Mouse (Mus musculus): ENCODE data around the gene Gm10974.
A peak's percentile ranks its signal among the peaks of the same experiment; 100 is the strongest.

Gene Gm10974

DNA sequence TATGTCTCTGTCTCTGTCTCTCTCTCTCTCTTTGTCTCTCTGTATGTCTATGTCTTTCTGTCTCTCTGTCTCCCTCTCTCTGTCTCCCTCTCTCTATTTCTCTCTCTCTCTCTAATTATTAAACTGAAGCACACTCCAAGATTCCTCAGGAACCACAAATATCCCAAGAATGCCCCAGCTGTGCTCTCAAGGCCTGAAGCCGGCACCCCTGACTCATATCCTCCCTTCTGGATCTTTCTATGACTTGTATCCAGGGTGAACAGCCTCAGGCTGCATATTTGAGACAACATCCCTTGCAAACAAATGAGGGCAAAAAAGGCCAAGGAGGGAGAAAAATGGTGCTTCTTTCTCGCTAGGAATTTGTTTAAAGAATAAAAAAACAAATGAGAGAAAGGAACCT, at the start of gene Gm10974:
Gene Gm10974 (plus strand): TSS at position 2 of the 400 bp plus-strand sequence.
- DNase-seq (ENCODE audit: low spot score in 2 of 2) = no peak

DNA sequence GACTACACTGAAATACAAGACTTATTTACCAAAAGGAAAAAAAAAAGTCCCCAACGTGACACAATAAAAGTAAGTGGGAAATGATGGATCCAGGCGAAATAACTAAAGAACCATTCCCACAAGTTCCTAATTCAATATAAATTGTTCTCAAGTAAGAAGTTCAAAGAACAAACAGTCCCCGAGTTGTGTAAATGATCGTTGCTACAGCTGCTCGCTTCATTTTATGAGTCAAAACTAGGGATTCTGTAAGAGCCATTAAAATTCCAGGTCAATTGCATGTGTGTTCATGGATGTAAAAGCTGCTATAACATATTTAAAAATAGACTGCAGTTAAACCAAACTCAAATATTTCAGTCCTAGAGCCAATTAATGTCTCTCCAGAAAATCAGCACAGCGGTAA, 47.6 kb upstream of the Gm10974 start:
- DNase-seq (ENCODE audit: low spot score in 2 of 2) = no peak

- DNase-seq (ENCODE audit: low spot score in 2 of 2) = peak; percentile 22 to 38
Observed at GRCm38 (mm10) chr7:66320996-66321395, 44.7 kb upstream of the Gm10974 start.

- DNase-seq (ENCODE audit: low spot score in 2 of 2) = no peak
Observed at GRCm38 (mm10) chr7:66323252-66324015, 42.3 kb upstream of the Gm10974 start.

DNA sequence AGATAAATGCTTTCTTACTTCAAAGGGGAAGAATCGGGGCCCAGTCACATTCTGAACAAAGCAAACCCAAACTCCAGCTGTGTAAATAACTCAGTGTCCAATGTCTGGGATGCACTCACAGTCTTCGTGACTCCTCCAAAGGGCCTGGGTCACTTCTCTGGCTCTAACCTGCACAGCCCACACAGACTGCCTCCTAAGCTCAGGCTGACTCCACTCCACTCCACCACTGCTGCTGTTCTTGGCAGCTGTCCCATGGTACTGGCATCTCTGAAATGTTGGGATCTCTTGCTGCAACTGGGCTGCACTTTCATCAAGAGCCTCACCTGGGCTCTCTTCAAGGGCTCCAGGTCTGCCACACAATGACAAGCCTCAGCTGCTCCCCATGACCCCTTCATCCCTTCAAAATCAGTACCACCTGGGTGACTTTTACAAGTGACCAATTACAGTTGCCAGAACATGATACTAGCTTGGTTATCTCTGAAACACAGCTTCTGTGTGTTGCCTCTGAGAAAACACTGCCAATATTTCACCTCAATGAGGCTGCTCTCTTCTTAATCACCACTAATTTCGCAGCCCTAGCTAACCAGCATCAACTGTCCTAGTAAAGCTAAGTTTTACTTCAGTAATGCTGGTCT, 40.2 kb upstream of the Gm10974 start:
- no peak for DNase-seq (ENCODE audit: low spot score in 2 of 2)

DNA sequence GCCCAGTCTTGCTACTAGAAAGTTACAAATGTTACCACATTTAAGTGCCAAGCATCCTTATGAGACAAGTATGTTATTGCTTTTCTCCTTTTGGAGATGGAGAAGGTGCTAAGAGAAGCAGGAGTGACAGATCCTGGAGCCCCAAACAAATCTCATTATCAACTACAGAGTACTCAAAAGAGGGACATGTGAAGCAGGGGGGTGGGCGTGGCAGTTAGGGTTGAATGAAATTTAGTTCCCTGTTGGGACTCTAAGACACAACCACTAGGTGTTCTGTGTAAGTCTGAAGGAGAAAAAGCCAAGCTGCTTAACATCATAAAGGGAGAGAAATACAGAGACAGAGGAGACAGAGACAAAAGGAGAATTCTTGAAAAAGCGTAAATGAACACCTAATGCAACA, 38.2 kb upstream of the Gm10974 start:
- no peak for DNase-seq (ENCODE audit: low spot score in 2 of 2)

DNA sequence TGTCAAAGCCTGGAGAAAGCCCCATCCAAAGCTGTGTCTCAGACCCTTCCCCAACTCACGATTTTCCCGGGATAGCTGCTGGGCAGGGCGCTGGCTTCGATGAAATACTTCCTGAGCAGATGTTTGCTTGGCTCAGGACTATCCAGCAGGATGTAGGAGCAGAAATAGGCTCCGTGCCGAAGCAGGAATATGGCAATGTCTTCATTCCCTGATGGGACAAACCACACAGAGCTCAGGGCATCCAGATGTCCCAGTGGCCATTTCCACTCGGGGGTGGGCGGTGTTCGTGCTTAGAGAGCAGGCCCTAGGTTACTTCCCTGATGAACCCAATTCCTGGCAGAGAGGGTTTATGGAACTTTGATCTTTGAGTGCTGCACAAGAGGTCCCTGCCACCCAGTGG, 35.1 kb upstream of the Gm10974 start:
- DNase-seq (ENCODE audit: low spot score in 2 of 2) = no peak

GRCm38 (mm10) chr7:66332340-66332739, 33.4 kb upstream of the Gm10974 start:
- no peak for DNase-seq (ENCODE audit: low spot score in 2 of 2)

GRCm38 (mm10) chr7:66333906-66334500, 31.7 kb upstream of the Gm10974 start:
- no peak for DNase-seq (ENCODE audit: low spot score in 2 of 2)

DNA sequence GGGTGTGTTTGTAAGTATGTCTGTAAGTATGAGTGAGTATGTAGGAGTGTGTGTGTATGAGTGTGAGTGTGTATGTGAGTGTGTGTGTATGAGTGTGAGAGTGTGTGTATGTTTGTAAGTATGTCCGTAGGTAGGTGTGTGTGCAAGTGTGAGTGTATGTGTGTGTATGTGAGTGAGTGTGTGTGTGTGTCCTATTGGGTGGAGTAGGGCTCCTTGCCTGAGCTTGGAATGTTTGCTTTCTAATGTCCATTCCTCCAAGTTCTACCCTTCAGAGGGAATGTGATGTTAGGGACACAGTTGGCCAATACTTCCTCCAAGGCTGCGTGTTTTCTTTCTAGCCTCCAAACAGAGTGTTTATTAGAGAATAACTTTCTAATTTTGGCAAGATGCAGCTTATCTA, 28.8 kb upstream of the Gm10974 start:
- no peak for DNase-seq (ENCODE audit: low spot score in 2 of 2)

DNA sequence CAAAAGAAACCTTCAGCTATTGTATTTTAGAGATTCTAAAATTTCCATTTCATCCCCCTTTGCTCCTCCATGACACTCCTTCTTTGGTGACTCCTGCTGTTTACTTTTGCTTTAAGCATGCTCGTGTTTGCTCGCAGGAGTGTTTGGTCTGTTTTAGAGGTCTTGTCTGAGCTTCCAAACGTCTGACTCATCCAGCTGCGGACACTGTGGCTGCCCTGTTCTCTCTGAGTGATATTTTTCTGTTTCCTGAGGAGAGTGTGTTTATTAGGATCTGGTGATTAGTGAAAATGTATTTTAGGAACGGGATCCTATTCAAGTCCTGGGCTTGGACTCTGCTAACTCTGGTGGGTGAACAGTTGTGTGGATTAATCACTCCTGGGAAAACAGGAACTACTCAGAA, 26.1 kb upstream of the Gm10974 start:
- DNase-seq (ENCODE audit: low spot score in 2 of 2) = no peak

GRCm38 (mm10) chr7:66340044-66340443, 25.7 kb upstream of the Gm10974 start:
- DNase-seq (ENCODE audit: low spot score in 2 of 2) = no peak

- peak; percentile 14 to 34 for DNase-seq (ENCODE audit: low spot score in 2 of 2)
Observed at GRCm38 (mm10) chr7:66342323-66342722, 23.4 kb upstream of the Gm10974 start.

GRCm38 (mm10) chr7:66342831-66343230, 22.9 kb upstream of the Gm10974 start:
- no peak for DNase-seq (ENCODE audit: low spot score in 2 of 2)

DNA sequence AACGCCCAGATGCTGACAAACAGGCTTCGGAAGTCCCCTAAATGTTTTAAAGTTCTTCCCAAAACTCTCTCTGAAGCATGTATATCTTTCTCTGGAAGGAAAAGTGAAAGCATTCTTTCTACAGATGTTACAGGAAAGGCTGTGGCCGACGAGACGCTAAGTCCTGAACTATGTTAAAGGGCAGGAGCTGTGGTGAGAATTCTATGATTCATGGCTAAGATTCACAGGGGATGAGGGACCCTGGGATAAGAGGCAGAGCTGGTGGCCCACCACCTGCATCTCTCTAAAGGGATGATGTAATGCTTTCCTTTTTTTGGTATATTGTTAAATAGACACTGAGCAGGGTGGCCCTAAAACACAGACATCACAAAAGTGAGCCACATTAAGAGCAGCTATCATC, 22.4 kb upstream of the Gm10974 start:
- DNase-seq (ENCODE audit: low spot score in 2 of 2) = no peak

DNA sequence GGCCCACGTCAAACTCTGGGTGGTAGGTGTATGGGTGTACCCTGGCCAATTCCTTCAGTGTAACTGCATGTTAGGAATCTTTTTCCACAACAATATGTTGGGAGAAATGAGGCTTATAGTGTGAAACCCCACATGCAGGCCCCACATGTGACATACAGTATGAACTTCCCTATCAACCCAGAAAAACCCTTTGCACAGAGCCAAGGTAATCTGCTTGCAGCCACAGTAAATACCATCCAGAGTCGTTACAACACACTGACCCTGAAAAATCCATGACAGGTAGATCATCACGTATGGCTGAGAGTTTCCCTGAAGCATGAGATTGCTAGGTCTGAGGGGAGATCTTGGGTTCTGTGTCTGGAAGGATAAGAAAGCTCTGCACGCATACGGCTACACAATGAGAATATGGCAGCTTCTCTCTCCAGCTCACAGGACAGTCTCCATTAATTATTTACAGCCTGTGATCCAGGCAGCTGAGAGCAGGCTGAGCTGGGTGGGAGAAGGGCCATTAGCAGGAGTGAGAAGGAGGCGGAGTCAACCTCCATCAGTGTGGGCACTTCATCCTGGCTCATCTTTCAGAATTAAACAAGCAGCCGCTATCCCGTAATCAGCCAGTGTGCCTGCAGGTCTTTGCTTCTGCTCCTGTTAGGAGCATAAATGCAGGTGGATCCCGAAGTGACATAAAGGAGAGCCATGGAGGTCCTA, 18.6 kb upstream of the Gm10974 start:
- no peak for DNase-seq (ENCODE audit: low spot score in 2 of 2)

DNA sequence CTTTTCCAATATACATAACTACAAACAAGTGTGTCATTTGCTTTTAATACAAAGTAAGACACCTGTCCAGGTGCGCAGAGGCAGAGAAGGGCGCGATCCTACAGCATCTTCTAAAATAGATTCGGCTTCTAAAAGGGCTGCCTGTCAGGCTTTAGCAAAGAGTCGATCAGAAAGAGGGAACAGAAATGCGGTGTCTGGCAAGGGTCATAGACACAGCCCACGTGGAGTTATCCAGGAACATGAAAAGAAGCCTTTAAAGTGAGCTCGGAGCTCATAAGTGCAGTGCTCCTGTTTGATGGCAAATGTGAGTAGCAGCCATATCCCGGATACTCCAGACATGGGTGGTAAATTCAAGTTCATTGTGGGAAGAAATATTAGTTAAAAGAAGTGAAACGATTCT, 17.1 kb upstream of the Gm10974 start:
- DNase-seq (ENCODE audit: low spot score in 2 of 2) = no peak

- no peak for DNase-seq (ENCODE audit: low spot score in 2 of 2)
Observed at GRCm38 (mm10) chr7:66349670-66350069, 16.0 kb upstream of the Gm10974 start.

GRCm38 (mm10) chr7:66351074-66351473, 14.6 kb upstream of the Gm10974 start:
- no peak for DNase-seq (ENCODE audit: low spot score in 2 of 2)

GRCm38 (mm10) chr7:66354911-66355310, 10.8 kb upstream of the Gm10974 start:
- DNase-seq (ENCODE audit: low spot score in 2 of 2) = no peak

DNA sequence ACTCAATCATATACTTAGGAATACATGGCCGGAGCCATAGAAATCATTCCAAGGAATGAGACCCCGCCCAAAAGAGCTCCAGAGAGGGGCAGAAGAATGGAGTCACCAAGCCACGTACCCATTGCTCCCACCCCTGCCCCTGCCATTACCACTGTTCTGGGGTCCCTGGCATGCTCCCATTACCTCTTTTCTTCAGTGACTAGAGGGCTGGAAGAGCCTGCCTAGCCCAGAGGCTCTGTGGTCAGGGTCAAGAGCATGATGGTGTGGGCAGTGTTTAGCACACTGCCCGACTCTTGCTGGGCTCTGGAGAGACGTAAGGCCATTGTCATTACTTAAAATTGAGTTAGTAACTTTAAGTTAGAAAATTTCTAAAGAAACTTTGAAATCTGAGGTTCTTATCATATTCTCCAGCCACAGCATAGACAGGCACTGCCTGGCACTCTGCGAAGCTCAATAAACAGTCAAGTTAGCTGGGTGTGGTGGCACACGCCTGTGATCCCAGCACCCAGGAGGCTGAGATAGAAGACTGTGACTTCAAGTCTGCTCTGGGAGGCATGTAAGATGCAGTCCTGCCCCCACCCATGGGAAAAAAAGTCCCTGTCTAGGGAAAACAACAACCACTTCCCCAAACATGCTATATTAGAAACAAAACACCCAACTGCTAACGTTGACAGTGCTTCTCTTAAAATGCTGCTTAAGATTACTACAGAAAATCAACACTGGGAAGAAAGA, 9.7 kb upstream of the Gm10974 start:
- DNase-seq (ENCODE audit: low spot score in 2 of 2) = peak; percentile 21 to 42

- DNase-seq (ENCODE audit: low spot score in 2 of 2) = no peak
Observed at GRCm38 (mm10) chr7:66358461-66358860, 7.2 kb upstream of the Gm10974 start.

Data from spleen, postnatal 36 days (tissue).